In genomic region chr5:34202006-34202405, GRCm38 (mm10) we compare ENCODE assay signal across 15 mouse cellular contexts. TPM values are rescaled to one million over a fixed set of nuclear protein-coding genes. Genes with fewer than 3 reads are reported as not detected.
"Had no signal": no experiment of that assay in that cellular context is flagged by ENCODE, and none has a peak within 500 bp of the region (broad histone marks: within the 10 kb centered on the region; RNA-seq: fewer than 3 reads in every experiment).

No protein-coding gene starts in this region.

- H3K9me3 ChIP-seq: kidney, embryonic 15.5 days; limb, embryonic 12.5 days; limb, embryonic 15.5 days; midbrain, embryonic 10.5 days; midbrain, embryonic 13.5 days; neural tube, embryonic 13.5 days had no signal

- H3K9ac ChIP-seq: kidney, embryonic 15.5 days; limb, embryonic 12.5 days; limb, embryonic 15.5 days; liver, embryonic 14.5 days; liver, postnatal 0 days; midbrain, embryonic 13.5 days; neural tube, embryonic 13.5 days had no signal

- H3K4me1 ChIP-seq: kidney, embryonic 15.5 days; limb, embryonic 12.5 days; limb, embryonic 15.5 days; midbrain, embryonic 10.5 days; midbrain, embryonic 13.5 days; neural tube, embryonic 13.5 days had no signal

- H3K4me3 ChIP-seq: kidney, embryonic 15.5 days; limb, embryonic 12.5 days; limb, embryonic 15.5 days; megakaryocyte, embryonic 14.5 days; midbrain, embryonic 10.5 days; midbrain, embryonic 13.5 days; myocyte; neural tube, embryonic 13.5 days had no signal

- H3K27me3 ChIP-seq: kidney, embryonic 15.5 days; limb, embryonic 15.5 days; midbrain, embryonic 13.5 days; neural tube, embryonic 13.5 days had no signal

- ATAC-seq: intestine, embryonic 16.5 days; liver, postnatal 0 days; midbrain, embryonic 13.5 days; midbrain, embryonic 16.5 days had no signal

- H3K4me2 ChIP-seq: kidney, embryonic 15.5 days; limb, embryonic 12.5 days; limb, embryonic 15.5 days; liver, embryonic 11.5 days; midbrain, embryonic 13.5 days; neural tube, embryonic 13.5 days had no signal

- H3K27ac ChIP-seq: kidney, embryonic 15.5 days; limb, embryonic 12.5 days; limb, embryonic 15.5 days; liver, embryonic 14.5 days; midbrain, embryonic 10.5 days; midbrain, embryonic 13.5 days; neural tube, embryonic 13.5 days had no signal

- DNase-seq: liver, postnatal 0 days; thymus, adult 18-20 months had no signal

- H3K36me3 ChIP-seq: kidney, embryonic 15.5 days; limb, embryonic 12.5 days; limb, embryonic 15.5 days; midbrain, embryonic 10.5 days; midbrain, embryonic 13.5 days; neural tube, embryonic 13.5 days had no signal

RNA-seq across cellular contexts. Expression of gene Poln, which starts 32.8 kb away (rescaled TPM):
- polyA plus RNA-seq: small intestine, adult 2 months had no signal
